Mouse (Mus musculus) embryonic facial prominence, embryonic 14.5 days (tissue): ENCODE data around the gene Mtg1. TPM values are rescaled to one million over a fixed set of nuclear protein-coding genes. Genes with fewer than 3 reads are reported as not detected.

Experiments
- ATAC-seq: fragments of 200-750 bp; cut with Nextera tagmentation; 2 replicates; pipeline ENCODE4 v1.8.0; 2017; ENCODE audit warnings: low read depth, moderate number of reproducible peaks, moderate TSS enrichment
- DNase-seq: peaks from one replicate; pipeline ENCODE4 v3.0.0-alpha.2; 2015; ENCODE audit warnings: low spot score
- H3K27ac ChIP-seq: fragments of 300-500 bp; sonication (generic); replicated peaks from 2 replicates; pipeline ENCODE4 v1.5.1; 2014; ENCODE audit warnings: low read depth, mild to moderate bottlenecking, low read length, moderate library complexity
- H3K27me3 ChIP-seq: fragments of 300-500 bp; sonication (generic); replicated peaks from 2 replicates; pipeline ENCODE4 v1.6.1; 2014; ENCODE audit warnings: low read length; ENCODE audit not compliant: control insufficient read depth, insufficient read depth
- H3K36me3 ChIP-seq: fragments of 300-500 bp; sonication (generic); 2 replicates; pipeline ENCODE4 v1.6.1; 2014; ENCODE audit warnings: low read length, mixed read lengths; ENCODE audit not compliant: control insufficient read depth, insufficient read depth
- H3K4me1 ChIP-seq: fragments of 300-500 bp; sonication (generic); 2 replicates; pipeline ENCODE4 v1.6.1; 2014; ENCODE audit warnings: antibody characterized with exemption, low read length; ENCODE audit not compliant: control insufficient read depth, insufficient read depth
- H3K4me2 ChIP-seq: fragments of 300-500 bp; sonication (generic); 2 replicates; pipeline ENCODE4 v1.6.1; 2014; ENCODE audit warnings: low read depth, mild to moderate bottlenecking, low read length, moderate library complexity, mixed read lengths
- H3K4me3 ChIP-seq: fragments of 300-500 bp; sonication (generic); 2 replicates; pipeline ENCODE4 v1.5.1; 2014; ENCODE audit warnings: low read depth, mild to moderate bottlenecking, low read length
- H3K9ac ChIP-seq: fragments of 300-500 bp; sonication (generic); 2 replicates; pipeline ENCODE4 v1.6.1; 2014; ENCODE audit warnings: low read depth, mild to moderate bottlenecking, low read length, moderate library complexity, mixed read lengths
- H3K9me3 ChIP-seq: fragments of 300-500 bp; sonication (generic); 2 replicates; pipeline ENCODE4 v1.6.1; 2016; ENCODE audit warnings: low read length; ENCODE audit not compliant: control insufficient read depth
- WGBS: fragments of 180-500 bp; shearing (Covaris S2); extraction: QIAGEN DNeasy Blood & Tissue Kit; methylation state at CpG from one replicate; pipeline ENCODE4 v1.1.7; 2014; 5-methylcytosine and 5-hydroxymethylcytosine counted together
- polyA plus RNA-seq: library from polyadenylated mRNA; unstranded; fragments of >200 nt; fragmentation: Nextera tagmentation; extraction: Ambion mirVana; gene quantifications from 2 replicates; pipeline ENCODE4 v1.2.1, GENCODE M21; 2014

Mtg1 gene
- polyA plus RNA-seq, 1 experiment from 2014 or later: 25.4 TPM

- no peak for DNase-seq
- Histone ChIP-seq H3K36me3 (no peaks in the 10 kb centered on the region), H3K9me3 (peaks cover 5% of the 10 kb centered on the region; the same call in 1 of the 2 replicates), H3K27ac (no peak within 1 kb of the TSS), H3K4me3 (no peak within 1 kb of the TSS), H3K9ac (no peak within 1 kb of the TSS), H3K4me2 (no peak within 1 kb of the TSS), H3K4me1 (no peaks in the 10 kb centered on the region), H3K27me3 (no peaks in the 10 kb centered on the region)
- 72% methylated on average over 7 of the region's 7 CpGs for WGBS
- ATAC-seq: no peak
Observed at GRCm38 (mm10) chr7:140164664-140165063, 27.3 kb downstream of the Mtg1 start, which contains the start of gene Olfr522. TSS of gene Olfr522 (minus strand) at chr7:140164764.

- Histone ChIP-seq H3K9me3 (peaks cover 5% of the 10 kb centered on the region; the same call in 1 of the 2 replicates), H3K9ac (no peak overlapping the region), H3K27me3 (no peaks in the 10 kb centered on the region), H3K27ac (no peak overlapping the region), H3K4me3 (no peak overlapping the region), H3K36me3 (no peaks in the 10 kb centered on the region), H3K4me1 (no peaks in the 10 kb centered on the region), H3K4me2 (no peak overlapping the region)
- DNase-seq (no peak), ATAC-seq (no peak)
- WGBS: 77% methylated on average over 1 of the region's 1 CpGs
Observed at GRCm38 (mm10) chr7:140167950-140168349, 30.6 kb downstream of the Mtg1 start.

GRCm38 (mm10) chr7:140169386-140169785 lies 32.0 kb downstream of the Mtg1 start:
- Histone ChIP-seq H3K4me1 (no peaks in the 10 kb centered on the region), H3K9ac (no peak overlapping the region), H3K4me3 (no peak overlapping the region), H3K27me3 (no peaks in the 10 kb centered on the region), H3K9me3 (peaks cover 5% of the 10 kb centered on the region; the same call in 1 of the 2 replicates), H3K4me2 (no peak overlapping the region), H3K27ac (no peak overlapping the region), H3K36me3 (no peaks in the 10 kb centered on the region)
- 72% methylated on average over 4 of the region's 4 CpGs for WGBS
- DNase-seq (no peak), ATAC-seq (no peak)

- ATAC-seq (no peak), DNase-seq (no peak)
- no peaks in the 10 kb centered on the region for H3K36me3 ChIP-seq
- no peaks in the 10 kb centered on the region for H3K27me3 ChIP-seq
- H3K9ac ChIP-seq: no peak overlapping the region
- H3K4me1 ChIP-seq: no peaks in the 10 kb centered on the region
- H3K4me3 ChIP-seq: no peak overlapping the region
- H3K4me2 ChIP-seq: no peak overlapping the region
- H3K27ac ChIP-seq: no peak overlapping the region
- 90% methylated on average over 3 of the region's 3 CpGs for WGBS
- peaks cover 5% of the 10 kb centered on the region; the same call in 1 of the 2 replicates for H3K9me3 ChIP-seq
Observed at GRCm38 (mm10) chr7:140170863-140171262, 33.5 kb downstream of the Mtg1 start.

GRCm38 (mm10) chr7:140172936-140173335 lies 35.6 kb downstream of the Mtg1 start, which contains the start of gene Olfr523:
TSS of gene Olfr523 (plus strand) at chr7:140173217.
- 14% methylated on average over 1 of the region's 1 CpGs for WGBS
- Histone ChIP-seq H3K36me3 (no peaks in the 10 kb centered on the region), H3K4me1 (no peaks in the 10 kb centered on the region), H3K4me3 (no peak within 1 kb of the TSS), H3K27ac (no peak within 1 kb of the TSS), H3K9ac (no peak within 1 kb of the TSS), H3K9me3 (no peaks in the 10 kb centered on the region), H3K4me2 (no peak within 1 kb of the TSS), H3K27me3 (no peaks in the 10 kb centered on the region; the same call in 1 of the 2 replicates)
- no peak for DNase-seq
- ATAC-seq: no peak

- 84% methylated on average over 2 of the region's 2 CpGs for WGBS
- no peaks in the 10 kb centered on the region; the same call in 1 of the 2 replicates for H3K27me3 ChIP-seq
- no peaks in the 10 kb centered on the region for H3K4me1 ChIP-seq
- no peak overlapping the region for H3K9ac ChIP-seq
- ATAC-seq (no peak), DNase-seq (no peak)
- no peaks in the 10 kb centered on the region for H3K9me3 ChIP-seq
- no peak overlapping the region for H3K27ac ChIP-seq
- H3K36me3 ChIP-seq: no peaks in the 10 kb centered on the region
- no peak overlapping the region for H3K4me2 ChIP-seq
- no peak overlapping the region for H3K4me3 ChIP-seq
Observed at GRCm38 (mm10) chr7:140179176-140179575, 41.8 kb downstream of the Mtg1 start.

GRCm38 (mm10) chr7:140180692-140181091 lies 43.3 kb downstream of the Mtg1 start:
- Histone ChIP-seq H3K27me3 (no peaks in the 10 kb centered on the region; the same call in 1 of the 2 replicates), H3K9me3 (no peaks in the 10 kb centered on the region), H3K4me2 (no peak overlapping the region), H3K4me1 (no peaks in the 10 kb centered on the region), H3K36me3 (no peaks in the 10 kb centered on the region), H3K9ac (no peak overlapping the region), H3K4me3 (no peak overlapping the region), H3K27ac (no peak overlapping the region)
- DNase-seq (no peak), ATAC-seq (no peak)
- WGBS: 79% methylated on average over 2 of the region's 2 CpGs

GRCm38 (mm10) chr7:140184206-140184605 lies 46.8 kb downstream of the Mtg1 start:
- H3K36me3 ChIP-seq: no peaks in the 10 kb centered on the region
- no peak overlapping the region for H3K4me3 ChIP-seq
- H3K4me2 ChIP-seq: no peak overlapping the region
- ATAC-seq (no peak), DNase-seq (no peak)
- H3K4me1 ChIP-seq: no peaks in the 10 kb centered on the region
- no peaks in the 10 kb centered on the region for H3K27me3 ChIP-seq
- no peaks in the 10 kb centered on the region for H3K9me3 ChIP-seq
- 87% methylated on average over 4 of the region's 4 CpGs for WGBS
- H3K9ac ChIP-seq: no peak overlapping the region
- no peak overlapping the region for H3K27ac ChIP-seq
